Mouse (Mus musculus) activated CD4-positive, CD25-positive, alpha-beta regulatory T cell (primary cell): ENCODE measurements around the gene Plac8. TPM values are rescaled to one million over a fixed set of nuclear protein-coding genes. Genes with fewer than 3 reads are reported as not detected.

ENCODE experiments used
- polyA plus RNA-seq, 2 experiments: library from polyadenylated mRNA; unstranded; fragments of 100-300 nt; shearing (Covaris generic); gene quantifications; one replicate each; pipeline ENCODE4 v1.2.1; 2017

Gene Plac8
- 10 to 100 TPM; 33.5 to 48.9 TPM for polyA plus RNA-seq

DNA sequence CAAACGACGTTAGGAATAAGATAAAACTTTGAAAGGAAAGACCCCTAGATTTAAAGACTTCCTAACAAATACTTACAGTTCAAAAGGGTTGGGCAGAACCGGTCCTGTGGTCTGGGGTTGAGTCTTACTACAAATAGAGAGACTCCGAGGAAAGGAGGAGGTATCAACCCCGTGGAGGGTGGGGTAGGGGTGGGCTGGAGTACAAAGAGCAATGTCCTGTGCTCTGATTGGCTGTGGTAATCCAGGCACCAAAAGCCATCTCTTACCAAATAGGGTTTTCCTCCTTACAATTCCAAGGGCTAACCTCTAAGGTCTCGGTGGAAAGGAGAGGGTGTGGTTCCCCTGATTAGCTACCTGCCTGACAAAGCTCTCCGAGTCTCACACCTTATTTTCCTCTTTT is at the start of gene Plac8:
Gene Plac8 (minus strand): TSS at position 177 of the 400 bp plus-strand sequence.

DNA sequence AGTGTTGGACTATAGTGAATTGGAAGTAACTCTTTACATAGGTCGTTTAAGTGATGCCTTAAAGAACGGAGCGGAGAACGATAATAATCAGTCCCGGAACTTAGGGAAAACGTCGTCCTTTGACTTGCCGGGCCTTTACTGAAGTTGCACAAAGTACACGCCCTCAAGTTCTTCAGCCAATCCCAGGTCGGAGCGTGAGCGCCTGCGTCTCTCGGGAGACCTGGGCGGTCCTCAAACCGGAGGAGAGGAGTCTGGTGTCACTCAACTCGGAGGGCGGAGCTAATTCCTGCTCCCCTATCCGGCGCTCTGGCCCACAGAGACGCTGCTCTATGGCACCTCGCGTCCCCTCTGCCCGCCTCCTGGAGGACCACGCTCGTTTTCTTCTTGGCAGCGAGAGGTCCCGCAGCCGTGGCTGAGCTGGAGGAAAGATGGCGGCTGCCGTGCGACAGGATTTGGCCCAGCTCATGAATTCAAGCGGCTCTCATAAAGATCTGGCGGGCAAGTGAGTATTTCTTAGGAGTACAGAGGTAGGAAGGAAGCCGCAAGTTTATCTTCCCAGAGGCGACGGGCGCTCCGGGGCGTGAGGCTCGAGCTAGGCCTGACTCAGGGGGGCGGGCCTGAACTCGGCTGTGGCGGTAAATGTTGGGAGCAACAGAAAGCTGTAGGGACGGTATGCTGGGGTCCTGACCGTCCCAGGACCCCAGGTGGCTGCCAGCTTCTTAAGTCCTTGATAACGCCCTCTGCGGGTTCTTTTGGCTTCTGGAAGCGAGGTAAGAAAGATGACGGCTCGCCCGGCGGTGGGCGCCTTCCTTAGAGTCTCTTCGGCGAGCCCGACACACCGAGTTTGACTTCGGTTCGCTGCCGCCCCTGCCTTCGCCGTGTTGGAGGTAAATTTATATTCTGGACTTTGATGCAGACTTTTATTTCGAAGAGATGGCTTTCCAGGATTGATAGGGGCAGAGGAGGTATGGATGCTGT is 53.7 kb downstream of the Plac8 start, which contains the start of gene Cops4:
Gene Cops4 (plus strand): TSS at position 261 of the 978 bp plus-strand sequence.

Other genes with a start within 250 kb of the Plac8 start
- 10 to 100 TPM; 79.3 to 85.7 TPM for gene Sec31a, start 156.0 kb downstream of the Plac8 start, polyA plus RNA-seq
- gene Lin54, start 71.6 kb downstream of the Plac8 start, polyA plus RNA-seq: 10 to 100 TPM; 14.9 to 17.9 TPM
- 100 to 1,000 TPM; 102 to 103 TPM for gene Cops4, start 53.9 kb downstream of the Plac8 start, polyA plus RNA-seq
- gene Coq2, start 102.9 kb upstream of the Plac8 start, polyA plus RNA-seq: 10 to 100 TPM; 29.6 to 30.1 TPM
- 1 to 10 TPM; 3.1 to 6.4 TPM for gene Hpse, start 147.5 kb upstream of the Plac8 start, polyA plus RNA-seq
- gene Helq, start 226.4 kb upstream of the Plac8 start, polyA plus RNA-seq: 10 to 100 TPM; 17.4 to 23.3 TPM
- gene Mrps18c, start 226.4 kb upstream of the Plac8 start, polyA plus RNA-seq: 100 to 1,000 TPM; 161 to 173 TPM
- gene Abraxas1, start 248.7 kb upstream of the Plac8 start, polyA plus RNA-seq: 10 to 100 TPM; 17.3 to 28.4 TPM